21 mouse cellular contexts compared by ENCODE assay signal in the genomic region with DNA sequence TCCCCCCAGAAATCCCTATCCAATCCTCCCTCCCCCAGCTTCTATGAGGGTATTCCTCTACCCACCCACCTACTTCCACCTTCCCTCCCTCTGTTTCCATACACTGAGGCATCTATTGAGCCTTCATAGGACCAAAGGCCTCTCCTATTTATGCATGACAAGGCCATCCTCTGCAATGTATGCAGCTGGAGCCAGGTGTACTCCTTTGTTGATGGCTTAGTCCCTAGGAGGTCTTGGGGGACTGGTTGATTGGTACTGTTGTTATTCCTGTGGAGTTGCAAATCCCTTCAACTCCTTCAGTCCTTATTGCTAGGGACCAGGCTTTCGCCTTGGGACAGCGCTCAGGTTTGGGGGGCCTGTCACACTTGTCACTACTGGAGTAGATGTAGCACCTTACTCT.
"Had no signal": no experiment of that assay in that cellular context is flagged by ENCODE, and none has a peak within 500 bp of the region (broad histone marks: within the 10 kb centered on the region; RNA-seq: fewer than 3 reads in every experiment).

No protein-coding gene starts in this region.

- ATAC-seq: liver, postnatal 0 days; midbrain, embryonic 13.5 days; midbrain, embryonic 16.5 days had no signal

- H3K9ac ChIP-seq: liver, embryonic 15.5 days; liver, postnatal 0 days; midbrain, embryonic 13.5 days; neural tube, embryonic 13.5 days; neural tube, embryonic 15.5 days had no signal

- H3K9me3 ChIP-seq: liver, embryonic 15.5 days; midbrain, embryonic 13.5 days; neural tube, embryonic 13.5 days; neural tube, embryonic 15.5 days had no signal

- H3K36me3 ChIP-seq: liver, embryonic 15.5 days; midbrain, embryonic 13.5 days; neural tube, embryonic 13.5 days; neural tube, embryonic 15.5 days had no signal

- H3K27me3 ChIP-seq: liver, embryonic 15.5 days; megakaryocyte, embryonic 14.5 days; midbrain, embryonic 13.5 days; neural tube, embryonic 13.5 days; neural tube, embryonic 15.5 days had no signal

- H3K27ac ChIP-seq: liver, embryonic 15.5 days; macrophage; midbrain, embryonic 13.5 days; neural tube, embryonic 13.5 days; neural tube, embryonic 15.5 days had no signal

- H3K4me1 ChIP-seq: liver, embryonic 15.5 days; megakaryocyte, embryonic 14.5 days; midbrain, embryonic 13.5 days; neural tube, embryonic 13.5 days; neural tube, embryonic 15.5 days had no signal

- H3K4me3 ChIP-seq: liver, embryonic 15.5 days; megakaryocyte, embryonic 14.5 days; midbrain, embryonic 13.5 days; myocyte; neural tube, embryonic 13.5 days; neural tube, embryonic 15.5 days had no signal

- DNase-seq: liver, postnatal 0 days; lung, adult 2 months; lung, postnatal 14 days; lung, postnatal 36 days; retina, postnatal 1 day; right cerebral cortex, adult 18-20 months; right cerebral cortex, postnatal 25 days; right cerebral cortex, postnatal 4 days; spleen, adult 18-20 months; thymus, adult 18-20 months; thymus, postnatal 14 days; thymus, postnatal 36 days had no signal

- H3K4me2 ChIP-seq: liver, embryonic 15.5 days; midbrain, embryonic 11.5 days; midbrain, embryonic 13.5 days; neural tube, embryonic 13.5 days; neural tube, embryonic 15.5 days had no signal
